Mouse (Mus musculus) liver, adult 2 months (tissue): ENCODE data around the gene Etv5.

Experiments
- CTCF ChIP-seq: fragments of 200-500 bp; IDR thresholded peaks from 2 replicates; pipeline ENCODE4 v1.5.1; 2011; ENCODE audit warnings: low read depth, low read length, control low read depth
- POLR2A ChIP-seq: fragments of 200-500 bp; IDR thresholded peaks from 2 replicates; pipeline ENCODE4 v1.6.1; 2011; ENCODE audit warnings: low read length, control low read depth; ENCODE audit not compliant: insufficient read depth; ENCODE audit errors: extremely low read depth

GRCm38 (mm10) chr16:22431773-22432172 lies 7.7 kb downstream of the Etv5 start:
- TF ChIP-seq CTCF: no peak
- TF ChIP-seq POLR2A: no peak
